Mouse (Mus musculus) kidney, embryonic 14.5 days (tissue): ENCODE measurements around the gene Gng13. TPM values are rescaled to one million over a fixed set of nuclear protein-coding genes. Genes with fewer than 3 reads are reported as not detected.

Experiments
- ATAC-seq: fragments of 200-750 bp; cut with Nextera tagmentation; 2 replicates; pipeline ENCODE4 v1.8.0; 2017; ENCODE audit warnings: moderate number of reproducible peaks, mild to moderate bottlenecking, moderate TSS enrichment, moderate library complexity; ENCODE audit not compliant: low FRiP score, low TSS enrichment
- H3K27ac ChIP-seq: fragments of 300-500 bp; sonication (generic); 2 replicates; pipeline ENCODE4 v1.5.1; 2014; ENCODE audit warnings: low read depth, mild to moderate bottlenecking, low read length, moderate library complexity, mixed read lengths
- H3K27me3 ChIP-seq: fragments of 300-500 bp; sonication (generic); 2 replicates; pipeline ENCODE4 v1.6.1; 2014; ENCODE audit warnings: mild to moderate bottlenecking, low read length; ENCODE audit not compliant: control insufficient read depth, insufficient read depth
- H3K36me3 ChIP-seq: fragments of 300-500 bp; sonication (generic); 2 replicates; pipeline ENCODE4 v1.6.1; 2014; ENCODE audit warnings: low read length, mixed read lengths; ENCODE audit not compliant: control insufficient read depth, insufficient read depth
- H3K4me1 ChIP-seq: fragments of 300-500 bp; sonication (generic); 2 replicates; pipeline ENCODE4 v1.6.1; 2014; ENCODE audit warnings: low read length, mixed read lengths; ENCODE audit not compliant: control insufficient read depth, insufficient read depth
- H3K4me2 ChIP-seq: fragments of 300-500 bp; sonication (generic); replicated peaks from 2 replicates; pipeline ENCODE4 v1.6.1; 2014; ENCODE audit warnings: low read depth, mild to moderate bottlenecking, low read length
- H3K4me3 ChIP-seq: fragments of 300-500 bp; sonication (generic); 2 replicates; pipeline ENCODE4 v1.5.1; 2014; ENCODE audit warnings: mild to moderate bottlenecking, low read length
- H3K9ac ChIP-seq: fragments of 300-500 bp; sonication (generic); 2 replicates; pipeline ENCODE4 v1.6.1; 2014; ENCODE audit warnings: low read depth, mild to moderate bottlenecking, low read length, moderate library complexity
- H3K9me3 ChIP-seq: fragments of 300-500 bp; sonication (generic); 2 replicates; pipeline ENCODE4 v1.6.1; 2016; ENCODE audit warnings: low read length; ENCODE audit not compliant: control insufficient read depth
- WGBS: fragments of 180-500 bp; shearing (Covaris S2); extraction: QIAGEN DNeasy Blood & Tissue Kit; methylation state at CpG from one replicate; pipeline ENCODE4 v1.1.7; 2014; 5-methylcytosine and 5-hydroxymethylcytosine counted together
- polyA plus RNA-seq: library from polyadenylated mRNA; unstranded; fragments of >200 nt; fragmentation: Nextera tagmentation; extraction: Ambion mirVana; gene quantifications from 2 replicates; pipeline ENCODE4 v1.2.1, GENCODE M21; 2014

The Gng13 gene
- polyA plus RNA-seq, 1 experiment from 2014 or later = 1.5 TPM

GRCm38 (mm10) chr17:25698446-25698845, 18.5 kb upstream of the Gng13 start:
- Histone ChIP-seq H3K4me3 (no peak overlapping the region), H3K36me3 (no peaks in the 10 kb centered on the region), H3K27me3 (no peaks in the 10 kb centered on the region), H3K4me1 (no peaks in the 10 kb centered on the region), H3K9me3 (no peaks in the 10 kb centered on the region), H3K4me2 (no peak overlapping the region), H3K27ac (no peak overlapping the region), H3K9ac (no peak overlapping the region)
- peak; percentile 43; the same call in 1 of the 2 replicates for ATAC-seq
- WGBS = 12% methylated on average over 7 of the region's 7 CpGs

DNA sequence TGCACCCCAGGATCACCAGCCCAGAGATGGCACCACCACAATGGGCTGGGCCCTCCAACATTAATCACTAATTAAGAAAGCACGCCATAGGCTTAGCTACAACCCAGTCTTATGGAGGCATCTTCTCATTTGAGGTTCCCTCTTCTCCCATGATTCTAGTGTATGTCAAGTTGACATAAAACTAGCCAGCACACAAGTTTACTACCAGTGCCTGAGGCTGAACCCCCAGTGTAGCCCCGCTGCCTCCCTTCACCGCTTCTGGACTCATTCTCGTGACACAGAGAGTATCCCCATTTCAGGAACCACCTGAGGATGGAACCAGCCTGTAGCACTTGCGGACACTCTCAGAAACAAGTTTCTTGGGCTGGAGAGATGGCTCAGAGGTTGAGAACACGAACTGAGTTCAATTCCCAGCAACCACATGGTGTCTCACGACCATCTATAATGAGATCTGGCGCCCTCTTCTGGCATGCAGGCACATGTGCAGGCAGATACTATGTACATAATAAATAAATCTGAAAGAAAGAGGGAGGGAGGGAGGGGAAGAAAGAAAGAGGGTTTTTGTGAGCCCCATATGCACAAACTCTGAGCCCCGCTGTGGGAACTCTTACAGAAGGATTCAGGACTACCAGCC, 16.0 kb upstream of the Gng13 start:
- no peaks in the 10 kb centered on the region for H3K4me1 ChIP-seq
- ATAC-seq = no peak
- H3K4me2 ChIP-seq = no peak overlapping the region
- H3K36me3 ChIP-seq = no peaks in the 10 kb centered on the region
- H3K27ac ChIP-seq = no peak overlapping the region
- H3K4me3 ChIP-seq = no peak overlapping the region
- no peak overlapping the region for H3K9ac ChIP-seq
- no peaks in the 10 kb centered on the region for H3K27me3 ChIP-seq
- no peaks in the 10 kb centered on the region for H3K9me3 ChIP-seq
- WGBS = 59% methylated on average over 9 of the region's 9 CpGs

GRCm38 (mm10) chr17:25709994-25710393, 7.0 kb upstream of the Gng13 start:
- Histone ChIP-seq H3K9ac (no peak overlapping the region), H3K27me3 (no peaks in the 10 kb centered on the region), H3K4me1 (no peaks in the 10 kb centered on the region), H3K27ac (no peak overlapping the region), H3K4me3 (no peak overlapping the region), H3K36me3 (no peaks in the 10 kb centered on the region), H3K4me2 (no peak overlapping the region), H3K9me3 (no peaks in the 10 kb centered on the region)
- no peak for ATAC-seq
- 91% methylated on average over 2 of the region's 2 CpGs for WGBS

GRCm38 (mm10) chr17:25711136-25711535, 5.8 kb upstream of the Gng13 start:
- Histone ChIP-seq H3K27me3 (peaks cover 4% of the 10 kb centered on the region; the same call in 1 of the 2 replicates), H3K4me3 (no peak overlapping the region), H3K27ac (no peak overlapping the region), H3K9me3 (no peaks in the 10 kb centered on the region), H3K4me2 (no peak overlapping the region), H3K4me1 (peaks cover 2% of the 10 kb centered on the region; the same call in 1 of the 2 replicates), H3K9ac (no peak overlapping the region), H3K36me3 (no peaks in the 10 kb centered on the region)
- no peak for ATAC-seq
- 77% methylated on average over 4 of the region's 4 CpGs for WGBS

DNA sequence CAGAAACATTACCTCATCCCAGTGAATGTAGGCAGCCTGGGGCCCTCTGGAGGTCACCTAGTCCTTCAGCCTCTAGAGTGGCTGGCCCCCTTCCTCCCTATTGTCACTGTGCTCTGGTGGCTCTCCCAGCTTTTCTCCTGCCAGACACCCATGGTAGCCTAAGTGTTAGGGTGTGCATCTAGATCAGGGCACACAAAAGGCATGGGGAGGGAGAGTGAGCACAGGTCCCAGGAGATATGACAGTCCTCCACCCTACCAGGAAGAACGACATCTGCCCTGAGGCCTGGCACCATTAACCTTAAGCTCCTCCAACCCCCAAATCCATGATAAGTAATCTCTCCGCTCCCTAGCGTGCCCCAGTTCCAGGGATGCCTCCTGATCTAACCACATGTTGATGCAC, 1.3 kb upstream of the Gng13 start:
- 53% methylated on average over 3 of the region's 3 CpGs for WGBS
- H3K4me3 ChIP-seq = no peak overlapping the region
- ATAC-seq = no peak
- H3K36me3 ChIP-seq = peaks cover 9% of the 10 kb centered on the region
- H3K27ac ChIP-seq = no peak overlapping the region
- H3K4me2 ChIP-seq = no peak overlapping the region
- no peak overlapping the region for H3K9ac ChIP-seq
- H3K4me1 ChIP-seq = peaks cover 15% of the 10 kb centered on the region; the same call in 1 of the 2 replicates
- H3K9me3 ChIP-seq = no peaks in the 10 kb centered on the region
- peaks cover 17% of the 10 kb centered on the region for H3K27me3 ChIP-seq

DNA sequence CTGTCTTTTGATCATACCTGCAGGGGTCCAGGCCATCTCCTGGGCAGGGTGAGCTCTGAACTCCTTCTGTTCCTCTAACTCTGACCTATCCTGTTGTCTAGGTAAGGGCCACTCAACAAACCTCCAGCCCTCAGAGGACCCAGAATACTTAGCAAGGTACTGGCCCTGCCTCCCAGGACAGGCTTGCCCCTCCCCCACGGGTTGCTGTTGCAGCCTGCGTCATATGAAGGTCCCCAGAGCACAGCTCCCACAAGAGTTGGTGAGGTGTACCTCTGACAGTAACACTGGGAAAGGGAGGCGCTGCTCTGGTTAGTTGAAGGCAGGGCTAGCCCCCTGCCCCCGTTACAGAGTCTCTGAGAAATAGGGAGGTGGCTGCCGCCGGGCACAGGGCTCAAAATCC, 841 bp upstream of the Gng13 start:
- WGBS = 4% methylated on average over 6 of the region's 6 CpGs

GRCm38 (mm10) chr17:25717691-25718090, 720 bp downstream of the Gng13 start:
- 7% methylated on average over 6 of the region's 6 CpGs for WGBS
- Histone ChIP-seq H3K4me1 (peaks cover 15% of the 10 kb centered on the region; the same call in 1 of the 2 replicates), H3K27ac (no peak overlapping the region), H3K9ac (peak overlapping the region; percentile 40; the same call in 1 of the 2 replicates), H3K36me3 (peaks cover 26% of the 10 kb centered on the region), H3K4me2 (peak overlapping the region; percentile 92), H3K27me3 (peaks cover 17% of the 10 kb centered on the region), H3K4me3 (peak overlapping the region; percentile 38), H3K9me3 (no peaks in the 10 kb centered on the region)
- ATAC-seq = peak; percentile 42; the same call in 1 of the 2 replicates

More for the DNA sequence above, 841 bp upstream of the Gng13 start:
- no peak for ATAC-seq
- Histone ChIP-seq H3K4me1 (peaks cover 15% of the 10 kb centered on the region; the same call in 1 of the 2 replicates), H3K9ac (no peak overlapping the region), H3K4me3 (no peak overlapping the region), H3K4me2 (no peak overlapping the region), H3K36me3 (peaks cover 14% of the 10 kb centered on the region), H3K27me3 (peaks cover 17% of the 10 kb centered on the region), H3K27ac (no peak overlapping the region), H3K9me3 (no peaks in the 10 kb centered on the region)

- no peak overlapping the region for H3K4me2 ChIP-seq
- 99% methylated on average over 5 of the region's 5 CpGs for WGBS
- H3K4me3 ChIP-seq = no peak overlapping the region
- peaks cover 11% of the 10 kb centered on the region for H3K27me3 ChIP-seq
- peaks cover 30% of the 10 kb centered on the region for H3K36me3 ChIP-seq
- ATAC-seq = no peak
- peaks cover 14% of the 10 kb centered on the region for H3K4me1 ChIP-seq
- no peaks in the 10 kb centered on the region for H3K9me3 ChIP-seq
- no peak overlapping the region for H3K27ac ChIP-seq
- no peak overlapping the region for H3K9ac ChIP-seq
Measured at GRCm38 (mm10) chr17:25721476-25721875, 4.5 kb downstream of the Gng13 start.

GRCm38 (mm10) chr17:25723470-25723869, 6.5 kb downstream of the Gng13 start:
- no peak for ATAC-seq

More at GRCm38 (mm10) chr17:25723470-25723869, 6.5 kb downstream of the Gng13 start:
- Histone ChIP-seq H3K9ac (no peak overlapping the region), H3K27me3 (no peaks in the 10 kb centered on the region), H3K27ac (no peak overlapping the region), H3K36me3 (peaks cover 30% of the 10 kb centered on the region), H3K4me2 (no peak overlapping the region), H3K9me3 (no peaks in the 10 kb centered on the region), H3K4me3 (no peak overlapping the region), H3K4me1 (peaks cover 14% of the 10 kb centered on the region)
- 96% methylated on average over 19 of the region's 19 CpGs for WGBS
